ENCODE assay signal across 8 mouse cellular contexts in the genomic region with DNA sequence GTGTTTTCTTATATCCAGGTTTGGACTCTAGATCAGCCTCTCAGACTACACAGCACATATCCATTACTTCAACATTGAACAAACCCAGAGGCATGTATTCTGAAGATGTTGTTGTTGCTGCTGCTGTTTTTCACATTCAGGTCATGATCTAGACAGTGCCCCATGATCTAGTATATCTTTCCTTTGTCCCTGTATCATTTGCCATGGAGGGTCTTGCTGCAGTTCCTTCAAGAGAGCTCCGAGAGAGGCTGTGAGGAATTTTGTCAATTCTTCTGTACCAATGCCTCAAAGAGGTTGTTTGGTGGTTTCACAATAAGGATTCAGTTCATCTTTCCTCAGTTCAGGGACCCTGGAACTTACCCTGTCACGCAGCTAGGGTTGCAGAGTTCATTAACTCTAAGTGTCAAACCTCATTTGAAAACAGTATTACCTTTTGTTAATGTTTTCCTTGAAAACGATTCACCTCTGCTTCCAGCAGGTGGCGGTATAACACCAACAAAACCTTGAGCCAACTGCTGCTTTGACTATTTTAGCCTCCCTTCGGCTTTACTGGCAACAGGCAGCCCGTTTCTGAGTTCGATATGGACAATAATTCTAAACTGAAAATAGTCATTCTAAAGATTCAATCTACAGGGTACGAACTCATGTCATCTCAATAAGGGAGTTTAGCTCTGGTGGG.
A peak's percentile ranks its signal among the peaks of the same experiment; 100 is the strongest.
DNase-seq lines count a peak whose midpoint lies in the region; ATAC-seq and TF ChIP-seq lines count a peak whose summit lies in the region.

No protein-coding gene starts in this region.

- no peak for TF ChIP-seq EP300 in heart, adult 2 months (IDR thresholded peaks at IDR 0.05; ENCODE audit: insufficient read depth, low read depth, low read length)

- WGBS in heart, adult 2 months: 16% methylated on average over 8 of the region's 8 CpGs
- WGBS in intestine, embryonic 15.5 days: 16% methylated on average over 8 of the region's 8 CpGs
- WGBS in midbrain, embryonic 14.5 days: 19% methylated on average over 8 of the region's 8 CpGs
- 17% methylated on average over 8 of the region's 8 CpGs for WGBS in stomach, embryonic 15.5 days

- ATAC-seq in intestine, embryonic 15.5 days: peak; percentile 61
- ATAC-seq in midbrain, embryonic 14.5 days (ENCODE audit: low FRiP score, low TSS enrichment): no peak
- ATAC-seq in stomach, embryonic 15.5 days (ENCODE audit: insufficient read depth, low FRiP score, low read depth): no peak

- no peaks in the 10 kb centered on the region for H3K79me2 ChIP-seq in heart, adult 2 months (replicated peaks; ENCODE audit: control insufficient read depth, insufficient read depth, low read length)

- H3K27ac ChIP-seq in heart, adult 2 months: no peak overlapping the region
- no peak overlapping the region for H3K27ac ChIP-seq in intestine, embryonic 15.5 days
- no peak overlapping the region for H3K27ac ChIP-seq in midbrain, embryonic 14.5 days (replicated peaks; ENCODE audit: low read depth, low read length)
- no peak overlapping the region for H3K27ac ChIP-seq in stomach, embryonic 15.5 days

- no peaks in the 10 kb centered on the region for H3K36me3 ChIP-seq in heart, adult 2 months (ENCODE audit: control insufficient read depth, insufficient read depth, low read length)
- no peaks in the 10 kb centered on the region for H3K36me3 ChIP-seq in intestine, embryonic 15.5 days
- H3K36me3 ChIP-seq in midbrain, embryonic 14.5 days (ENCODE audit: control insufficient read depth, insufficient read depth, low read length): no peaks in the 10 kb centered on the region
- H3K36me3 ChIP-seq in stomach, embryonic 15.5 days: no peaks in the 10 kb centered on the region

- no peak overlapping the region for H3K4me3 ChIP-seq in heart, adult 2 months
- no peak overlapping the region for H3K4me3 ChIP-seq in intestine, embryonic 15.5 days (replicated peaks)
- no peak overlapping the region for H3K4me3 ChIP-seq in midbrain, embryonic 14.5 days (replicated peaks; ENCODE audit: low read depth, low read length)
- H3K4me3 ChIP-seq in stomach, embryonic 15.5 days (replicated peaks): no peak overlapping the region

- no peaks in the 10 kb centered on the region for H3K9me3 ChIP-seq in intestine, embryonic 15.5 days
- H3K9me3 ChIP-seq in midbrain, embryonic 14.5 days (ENCODE audit: control insufficient read depth, low read length): no peaks in the 10 kb centered on the region
- H3K9me3 ChIP-seq in stomach, embryonic 15.5 days: no peaks in the 10 kb centered on the region

- peak overlapping the region; percentile 40 for H3K4me2 ChIP-seq in intestine, embryonic 15.5 days (replicated peaks)
- no peak overlapping the region for H3K4me2 ChIP-seq in midbrain, embryonic 14.5 days (ENCODE audit: low read length)
- H3K4me2 ChIP-seq in stomach, embryonic 15.5 days: peak overlapping the region; percentile 29; the same call in 1 of the 2 replicates

- no peaks in the 10 kb centered on the region for H3K4me1 ChIP-seq in heart, adult 2 months (ENCODE audit: control insufficient read depth, insufficient read depth, low read length)
- no peaks in the 10 kb centered on the region for H3K4me1 ChIP-seq in intestine, embryonic 15.5 days (replicated peaks)
- H3K4me1 ChIP-seq in midbrain, embryonic 14.5 days (ENCODE audit: control insufficient read depth, insufficient read depth, low read length): no peaks in the 10 kb centered on the region
- H3K4me1 ChIP-seq in stomach, embryonic 15.5 days: no peaks in the 10 kb centered on the region

- peak; percentile 5 to 33 for DNase-seq in heart, adult 2 months
- no peak for DNase-seq in heart, adult 11 months
- DNase-seq in cerebellum, adult 8-10 months: peak; percentile 76
- peak; percentile 16 to 65 for DNase-seq in frontal cortex, postnatal 10 days (ENCODE audit: low spot score in 2 of 2)
- DNase-seq in left cerebral cortex, postnatal 10 days (ENCODE audit: extremely low spot score in 1 of 2, low spot score in 2 of 2): peak; percentile 60 to 72
- peak; percentile 89 for DNase-seq in midbrain, embryonic 14.5 days

- peak; percentile 92 for TF ChIP-seq CTCF in heart, adult 2 months (IDR thresholded peaks at IDR 0.05)

- no peak overlapping the region for H3K9ac ChIP-seq in heart, adult 2 months (ENCODE audit: low read depth, low read length)
- H3K9ac ChIP-seq in intestine, embryonic 15.5 days: no peak overlapping the region
- no peak overlapping the region for H3K9ac ChIP-seq in midbrain, embryonic 14.5 days (replicated peaks; ENCODE audit: low read length)
- H3K9ac ChIP-seq in stomach, embryonic 15.5 days: no peak overlapping the region

- H3K27me3 ChIP-seq in heart, adult 2 months (ENCODE audit: control insufficient read depth, insufficient read depth, low read length): no peaks in the 10 kb centered on the region
- H3K27me3 ChIP-seq in intestine, embryonic 15.5 days (replicated peaks): no peaks in the 10 kb centered on the region
- no peaks in the 10 kb centered on the region for H3K27me3 ChIP-seq in midbrain, embryonic 14.5 days (ENCODE audit: control insufficient read depth, insufficient read depth, low read length)
- H3K27me3 ChIP-seq in stomach, embryonic 15.5 days (replicated peaks): no peaks in the 10 kb centered on the region

- TF ChIP-seq POLR2A in heart, adult 2 months (IDR thresholded peaks at IDR 0.05; ENCODE audit: insufficient read depth, low read depth, low read length): no peak

- intact Hi-C loops in heart, adult 2 months (cut with DNase I): no loop called here
- intact Hi-C loops in left cerebral cortex, postnatal 10 days (cut with DNase I): no loop called here
